In the genomic region with DNA sequence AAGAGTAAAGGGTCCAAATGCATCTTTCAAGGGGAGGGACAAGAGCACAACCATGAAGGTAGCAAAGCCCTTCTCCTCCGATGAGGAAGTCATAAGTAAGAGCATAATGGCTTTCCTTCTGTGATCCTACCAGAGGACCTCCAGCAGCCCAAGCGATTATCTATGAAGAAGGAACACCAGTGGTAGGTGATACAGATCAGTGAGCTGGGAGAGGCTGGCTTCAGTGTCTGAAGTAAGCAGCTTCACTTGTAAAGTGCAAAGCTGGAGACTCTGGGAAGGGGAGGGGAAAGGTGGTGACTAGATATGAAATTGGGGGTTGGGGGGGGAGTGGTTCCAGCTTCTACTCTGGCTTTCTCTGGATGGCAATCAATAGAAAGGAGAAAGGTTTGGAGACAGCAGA, we compare ENCODE assay signal across 16 mouse cellular contexts.
"Had no signal": no experiment of that assay in that cellular context is flagged by ENCODE, and none has a peak within 500 bp of the region (broad histone marks: within the 10 kb centered on the region; RNA-seq: fewer than 3 reads in every experiment).

No protein-coding gene starts in this region.

- H3K27ac ChIP-seq: limb, embryonic 12.5 days; limb, embryonic 15.5 days; stomach, postnatal 0 days had no signal

- H3K9me3 ChIP-seq: limb, embryonic 12.5 days; limb, embryonic 15.5 days had no signal

- H3K9ac ChIP-seq: limb, embryonic 12.5 days; limb, embryonic 15.5 days had no signal

- H3K4me2 ChIP-seq: limb, embryonic 12.5 days; limb, embryonic 15.5 days; midbrain, embryonic 11.5 days had no signal

- H3K27me3 ChIP-seq: limb, embryonic 12.5 days; limb, embryonic 15.5 days had no signal

- DNase-seq: kidney, adult 18-20 months; kidney, adult 9 months; kidney, postnatal 36 days; left cerebral cortex, postnatal 4 days; lung, adult 2 months; lung, postnatal 14 days; lung, postnatal 4 days; midbrain, embryonic 14.5 days; thymus, adult 2 months; thymus, postnatal 14 days; thymus, postnatal 4 days had no signal

- H3K4me1 ChIP-seq: limb, embryonic 12.5 days; limb, embryonic 15.5 days had no signal

- H3K4me3 ChIP-seq: limb, embryonic 12.5 days; limb, embryonic 15.5 days had no signal

- ATAC-seq: intestine, embryonic 16.5 days had no signal
